Comparison of ENCODE assay signal across 11 mouse cellular contexts in genomic region chr9:102006539-102006938, GRCm38 (mm10).
DNase-seq lines count a peak whose midpoint lies in the region; ATAC-seq and TF ChIP-seq lines count a peak whose summit lies in the region.
"Had no signal": no experiment of that assay in that cellular context is flagged by ENCODE, and none has a peak within 500 bp of the region (broad histone marks: within the 10 kb centered on the region; RNA-seq: fewer than 3 reads in every experiment).

No protein-coding gene starts in this region.

- peak; percentile 76 for ATAC-seq in hindbrain, postnatal 0 days
- ATAC-seq in megakaryocyte-erythroid progenitor cell, adult 5-6 weeks (replicated peaks; ENCODE audit: low FRiP score, low TSS enrichment, poor library complexity, severe bottlenecking): peak; percentile 93

- H3K9ac ChIP-seq in heart, adult 2 months (ENCODE audit: low read depth, low read length): no peak overlapping the region
- H3K9ac ChIP-seq in hindbrain, postnatal 0 days (replicated peaks; ENCODE audit: low read length): no peak overlapping the region
- H3K9ac ChIP-seq: limb, embryonic 15.5 days; stomach, embryonic 15.5 days had no signal

- no peaks in the 10 kb centered on the region for H3K9me3 ChIP-seq in heart, embryonic 10.5 days
- no peaks in the 10 kb centered on the region for H3K9me3 ChIP-seq in hindbrain, postnatal 0 days (ENCODE audit: low read length)
- H3K9me3 ChIP-seq: limb, embryonic 15.5 days; stomach, embryonic 15.5 days had no signal

- 52% methylated on average over 2 of the region's 2 CpGs for WGBS in heart, adult 2 months
- WGBS in heart, embryonic 10.5 days: 67% methylated on average over 2 of the region's 2 CpGs
- 29% methylated on average over 2 of the region's 2 CpGs for WGBS in hindbrain, postnatal 0 days

- no peaks in the 10 kb centered on the region for H3K79me2 ChIP-seq in heart, adult 2 months (replicated peaks; ENCODE audit: control insufficient read depth, insufficient read depth, low read length)

- TF ChIP-seq EP300 in heart, adult 2 months (IDR thresholded peaks at IDR 0.05; ENCODE audit: insufficient read depth, low read depth, low read length): 0 out of 2 replicates have a peak, but pooled peaks have one; percentile 11

- TF ChIP-seq POLR2A in heart, adult 2 months (IDR thresholded peaks at IDR 0.05; ENCODE audit: insufficient read depth, low read depth, low read length): no peak

- H3K4me3 ChIP-seq in heart, adult 2 months: no peak overlapping the region
- H3K4me3 ChIP-seq in heart, embryonic 10.5 days: no peak overlapping the region
- no peak overlapping the region for H3K4me3 ChIP-seq in hindbrain, postnatal 0 days (ENCODE audit: low read length)
- H3K4me3 ChIP-seq: limb, embryonic 15.5 days; stomach, embryonic 15.5 days had no signal

- H3K27ac ChIP-seq in heart, adult 2 months: no peak overlapping the region
- no peak overlapping the region for H3K27ac ChIP-seq in heart, embryonic 10.5 days
- H3K27ac ChIP-seq in hindbrain, postnatal 0 days: no peak overlapping the region
- H3K27ac ChIP-seq: limb, embryonic 15.5 days; stomach, embryonic 15.5 days had no signal

- TF ChIP-seq CTCF in heart, adult 2 months (IDR thresholded peaks at IDR 0.05): peak; percentile 64
- peak; percentile 63 for TF ChIP-seq CTCF in hindbrain, postnatal 0 days (IDR thresholded peaks at IDR 0.05; ENCODE audit: low read depth)

- intact Hi-C loops in heart, adult 2 months (cut with DNase I): loop anchor here (2.0 to 5.0 kb wide), 2 partner anchors 314 to 692 kb away; no protein-coding TSS in a partner anchor

- DNase-seq in heart, adult 2 months: peak; percentile 11 to 34
- no peak for DNase-seq in heart, embryonic 10.5 days (ENCODE audit: low spot score)
- DNase-seq in right cerebral cortex, adult 2 months (ENCODE audit: low spot score in 2 of 2): peak; percentile 20 to 21
- DNase-seq in right cerebral cortex, postnatal 36 days (ENCODE audit: low spot score in 2 of 2): no peak
- peak; percentile 22 to 36 for DNase-seq in cerebellum, postnatal 36 days
- DNase-seq in hindbrain, postnatal 0 days (ENCODE audit: low spot score): peak; percentile 65
- no peak for DNase-seq in right cerebral cortex, postnatal 10 days (ENCODE audit: low spot score in 2 of 2)

- H3K36me3 ChIP-seq in heart, adult 2 months (ENCODE audit: control insufficient read depth, insufficient read depth, low read length): no peaks in the 10 kb centered on the region
- H3K36me3 ChIP-seq in heart, embryonic 10.5 days: no peaks in the 10 kb centered on the region
- no peaks in the 10 kb centered on the region for H3K36me3 ChIP-seq in hindbrain, postnatal 0 days (ENCODE audit: insufficient read depth, low read length)
- H3K36me3 ChIP-seq: G1E; limb, embryonic 15.5 days; stomach, embryonic 15.5 days had no signal

- H3K4me2 ChIP-seq in hindbrain, postnatal 0 days (ENCODE audit: low read depth, low read length): no peak overlapping the region
- H3K4me2 ChIP-seq: limb, embryonic 15.5 days; stomach, embryonic 15.5 days had no signal

- no peaks in the 10 kb centered on the region for H3K4me1 ChIP-seq in heart, adult 2 months (ENCODE audit: control insufficient read depth, insufficient read depth, low read length)
- H3K4me1 ChIP-seq in heart, embryonic 10.5 days: no peaks in the 10 kb centered on the region
- no peaks in the 10 kb centered on the region; the same call in 1 of the 2 replicates for H3K4me1 ChIP-seq in hindbrain, postnatal 0 days (ENCODE audit: insufficient read depth, low read length)
- H3K4me1 ChIP-seq: limb, embryonic 15.5 days; stomach, embryonic 15.5 days had no signal

- H3K27me3 ChIP-seq in heart, adult 2 months (ENCODE audit: control insufficient read depth, insufficient read depth, low read length): no peaks in the 10 kb centered on the region
- H3K27me3 ChIP-seq in heart, embryonic 10.5 days (ENCODE audit: insufficient read depth, poor library complexity, severe bottlenecking): no peaks in the 10 kb centered on the region
- no peaks in the 10 kb centered on the region for H3K27me3 ChIP-seq in hindbrain, postnatal 0 days (ENCODE audit: insufficient read depth, low read length)
- H3K27me3 ChIP-seq: limb, embryonic 15.5 days; stomach, embryonic 15.5 days had no signal

Comparison
In these comparisons a context has a peak if more than half of its experiments do, and no peak if none do; other contexts are left out.
1. DNase-seq: peak in heart, adult 2 months (2 of 2), right cerebral cortex, adult 2 months (2 of 2), cerebellum, postnatal 36 days (2 of 2) and hindbrain, postnatal 0 days (single experiment); none in heart, embryonic 10.5 days (single experiment), right cerebral cortex, postnatal 36 days (0 of 2) and right cerebral cortex, postnatal 10 days (0 of 2).